Mouse (Mus musculus) ES-Bruce4 (cell line): ENCODE results near the gene Zfp148.

Experiments
- CTCF ChIP-seq: IDR thresholded peaks from one replicate; pipeline ENCODE4 v1.8.1; 2011; ENCODE audit warnings: low read depth, low read length
- POLR2A ChIP-seq: IDR thresholded peaks from one replicate; pipeline ENCODE4 v1.8.1; 2011; ENCODE audit warnings: low read length; ENCODE audit not compliant: insufficient read depth

GRCm38 (mm10) chr16:33545530-33545929 is 164.9 kb downstream of the Zfp148 start:
- TF ChIP-seq CTCF (no peak), POLR2A (no peak)
